Mouse (Mus musculus) olfactory bulb, adult 2 months (tissue): ENCODE results near the gene Tubb3.
"Not testable (repeated sequence)": the region's sequence is repeated elsewhere in the genome, so short reads cannot be mapped to it uniquely, and the experiment has no call there.

Experiments
- CTCF ChIP-seq: fragments of 200-500 bp; IDR thresholded peaks from 2 replicates; pipeline ENCODE4 v1.5.1; 2012; ENCODE audit warnings: low read depth, mild to moderate bottlenecking, low read length, moderate library complexity; ENCODE audit not compliant: insufficient read depth
- POLR2A ChIP-seq: fragments of 200-500 bp; IDR thresholded peaks from 2 replicates; pipeline ENCODE4 v1.6.1; 2012; ENCODE audit warnings: mild to moderate bottlenecking, low read depth, low read length, moderate library complexity; ENCODE audit not compliant: insufficient read depth

- TF ChIP-seq POLR2A, CTCF: not testable (repeated sequence)
Measured at GRCm38 (mm10) chr8:123429722-123430013, 18.4 kb downstream of the Tubb3 start.
